Mouse (Mus musculus): ENCODE data around the gene Atraid.
A peak's percentile ranks its signal among the peaks of the same experiment; 100 is the strongest.

Atraid gene

DNA sequence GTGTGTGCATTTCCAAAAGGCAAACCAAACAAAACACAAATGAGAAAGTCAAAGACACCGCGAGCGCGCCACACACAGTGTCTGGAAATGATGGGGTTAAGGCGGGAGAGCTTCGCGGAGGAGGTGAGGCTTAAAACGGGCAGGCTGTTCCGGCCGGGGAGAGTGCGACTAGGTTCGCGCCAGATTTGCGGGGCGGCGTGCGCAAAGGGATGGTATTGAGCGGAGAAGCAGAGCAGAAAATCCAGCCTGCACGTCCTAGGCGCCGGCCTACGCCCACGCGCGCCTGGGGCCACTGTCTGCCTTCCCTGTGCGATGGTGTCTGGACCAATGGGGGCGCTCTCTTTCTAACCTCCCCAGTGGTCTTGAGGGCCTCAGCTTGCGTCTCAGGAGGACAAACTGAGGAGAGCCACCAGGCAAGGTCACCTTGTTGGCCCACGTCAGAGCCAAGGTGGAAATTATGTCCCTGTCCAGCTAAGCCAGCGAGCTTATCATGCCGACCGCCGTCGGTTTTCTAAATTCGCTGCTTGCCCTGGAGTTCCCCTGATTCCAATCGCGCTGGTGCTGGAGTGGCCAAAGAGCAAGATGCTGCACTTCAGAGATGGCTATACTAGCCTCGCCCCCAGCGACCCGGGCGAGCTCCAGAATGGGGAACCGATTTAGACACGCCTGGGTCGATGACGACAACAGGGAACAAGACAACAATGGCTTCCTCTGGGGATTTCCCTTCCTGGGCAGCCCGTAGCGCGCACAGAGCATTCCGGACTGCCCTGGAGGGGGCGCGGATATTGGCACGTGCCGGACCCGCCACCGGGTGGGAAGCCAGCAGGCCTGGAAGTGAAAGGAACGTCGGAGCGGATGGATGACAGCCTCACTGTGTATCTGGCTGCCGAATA is 46.9 kb downstream of the Atraid start:
- peak; percentile 20 to 44 for DNase-seq

DNA sequence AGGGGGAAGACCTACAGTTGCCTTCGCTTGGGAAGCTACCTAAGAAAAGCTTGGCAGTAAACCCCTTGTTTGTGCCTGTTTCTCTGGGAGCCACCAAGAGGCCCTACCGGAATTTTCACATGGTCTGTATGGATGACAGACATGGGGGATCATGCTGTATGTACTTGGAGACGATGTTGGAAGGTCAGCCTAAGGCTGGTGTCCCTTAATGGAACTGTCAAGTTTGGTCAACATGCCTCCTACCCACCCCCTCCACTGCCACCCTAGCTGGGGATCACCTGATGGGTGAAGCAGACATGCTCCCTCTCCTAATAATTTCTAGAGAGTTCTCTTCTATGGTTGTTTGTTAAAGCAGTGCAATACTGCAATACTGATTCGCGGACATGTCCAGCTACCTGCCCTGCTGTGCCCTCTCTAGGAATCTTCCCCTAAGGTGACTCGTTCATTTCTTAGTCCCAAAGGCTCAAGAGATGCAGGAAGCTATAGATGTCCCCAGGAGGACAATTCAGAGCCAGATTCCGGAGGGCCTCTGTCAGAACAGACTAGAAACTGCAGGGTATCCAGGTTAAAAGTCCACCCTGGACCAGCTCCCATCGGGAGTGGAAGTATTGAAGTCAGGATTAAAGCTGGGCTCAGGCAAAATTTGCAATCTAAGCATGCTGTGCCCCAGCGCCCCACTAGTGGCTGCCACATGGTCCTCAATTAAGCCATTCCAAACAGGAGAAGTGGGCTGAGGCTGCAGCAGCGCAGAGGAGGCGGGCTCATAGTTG is 47.8 kb downstream of the Atraid start:
- no peak for DNase-seq
